Mouse (Mus musculus) erythroblast, embryonic 14.5 days (primary cell): ENCODE measurements at regions not wholly inside any gene's neighbourhood (a gene's known extent, or its start where the extent isn't known, plus 50 kb on each side); places are given as distances from the start of the nearest gene placed in this dataset.

Experiments used
- H3K27me3 ChIP-seq: 2 replicates; pipeline ENCODE4 v1.6.1; 2012; ENCODE audit warnings: inconsistent platforms; ENCODE audit not compliant: control insufficient read depth
- H3K36me3 ChIP-seq: 2 replicates; pipeline ENCODE4 v1.6.1; 2012; ENCODE audit warnings: mild to moderate bottlenecking, inconsistent platforms; ENCODE audit not compliant: control insufficient read depth
- H3K4me1 ChIP-seq: 2 replicates; pipeline ENCODE4 v1.6.1; 2012; ENCODE audit warnings: inconsistent platforms; ENCODE audit not compliant: control insufficient read depth
- H3K4me3 ChIP-seq: replicated peaks from 2 replicates; pipeline ENCODE3; 2012; ENCODE audit warnings: moderate library complexity, mild to moderate bottlenecking, inconsistent platforms
- H3K9me3 ChIP-seq: 2 replicates; pipeline ENCODE4 v1.6.1; 2012; ENCODE audit warnings: low read length, inconsistent platforms, mixed read lengths; ENCODE audit not compliant: control insufficient read depth
- GATA1 ChIP-seq: IDR thresholded peaks from 2 replicates; pipeline ENCODE4 v1.6.1; 2012; ENCODE audit warnings: low read length, inconsistent platforms, mixed read lengths
- TAL1 ChIP-seq: IDR thresholded peaks from 3 replicates; pipeline ENCODE4 v1.6.1; 2012; ENCODE audit warnings: low read length, inconsistent platforms, mixed read lengths

DNA sequence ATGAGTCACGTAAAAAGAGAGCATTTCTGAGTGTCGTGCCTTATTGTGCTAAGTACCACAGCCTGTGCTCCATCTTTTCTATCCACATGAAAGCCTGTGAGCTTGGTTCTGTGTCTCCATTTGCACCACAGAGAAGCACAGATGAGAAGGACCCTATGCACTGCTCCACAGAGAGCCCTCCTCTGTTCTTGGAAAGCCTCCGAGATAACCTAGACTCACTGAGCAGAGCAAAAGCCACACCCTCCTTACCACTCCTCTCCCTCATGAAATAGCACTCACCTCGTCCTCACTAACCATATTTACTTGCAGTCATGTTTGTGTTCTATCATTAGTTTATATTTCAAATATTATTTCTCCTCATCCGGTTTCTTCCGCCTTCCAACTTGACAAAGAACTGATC lies 150.5 kb upstream of the Jun start:
- TF ChIP-seq GATA1 (no peak), TAL1 (no peak)
- Histone ChIP-seq H3K4me3 (no peak overlapping the region), H3K9me3 (no peaks in the 10 kb centered on the region), H3K27me3 (no peaks in the 10 kb centered on the region), H3K36me3 (no peaks in the 10 kb centered on the region), H3K4me1 (peaks cover 4% of the 10 kb centered on the region)

DNA sequence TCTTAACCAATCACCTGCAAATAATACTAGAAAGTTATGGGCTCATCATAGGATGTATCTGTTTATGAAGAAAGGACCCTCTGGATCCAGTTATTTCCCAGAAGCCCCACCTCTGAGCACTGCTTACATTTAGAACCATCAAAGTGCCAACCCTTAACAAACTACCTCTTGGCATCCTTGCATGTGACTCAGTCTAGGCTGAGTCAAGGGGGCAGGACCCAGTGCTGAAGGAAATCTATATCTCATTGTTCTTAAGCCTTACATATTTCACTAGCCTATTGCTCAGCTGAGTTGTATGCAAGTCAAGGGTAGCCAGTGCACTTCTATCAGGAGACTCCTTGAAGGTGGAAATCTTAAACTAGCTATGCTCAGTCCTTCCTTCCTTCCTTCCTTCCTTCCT lies 151.6 kb upstream of the Jun start:
- H3K4me3 ChIP-seq, result no peak overlapping the region
- no peaks in the 10 kb centered on the region for H3K36me3 ChIP-seq
- H3K9me3 ChIP-seq, result no peaks in the 10 kb centered on the region
- no peak for TF ChIP-seq TAL1
- no peak for TF ChIP-seq GATA1
- no peaks in the 10 kb centered on the region for H3K27me3 ChIP-seq
- H3K4me1 ChIP-seq, result peaks cover 4% of the 10 kb centered on the region

DNA sequence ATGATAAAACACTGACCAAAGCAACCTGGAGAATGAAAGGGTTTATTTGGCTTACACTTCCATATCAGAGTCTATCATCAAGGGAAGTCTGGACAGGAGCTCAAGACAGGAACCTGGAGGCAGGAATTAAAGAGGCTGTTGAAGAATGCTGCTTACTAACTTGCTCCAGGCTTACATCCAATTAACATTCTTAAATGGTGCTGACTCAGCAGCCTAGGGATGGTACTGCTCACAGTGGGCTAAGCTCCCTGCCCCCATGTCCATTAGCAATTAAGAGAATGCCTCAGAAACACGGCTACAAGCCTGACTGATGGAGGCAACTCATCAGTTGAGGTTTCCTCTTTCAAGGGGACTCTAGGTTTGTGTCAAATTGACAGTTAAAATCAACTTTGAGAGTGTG lies 153.3 kb upstream of the Jun start:
- TF ChIP-seq GATA1 (no peak), TAL1 (no peak)
- Histone ChIP-seq H3K9me3 (no peaks in the 10 kb centered on the region), H3K36me3 (no peaks in the 10 kb centered on the region), H3K4me3 (no peak overlapping the region), H3K4me1 (peaks cover 4% of the 10 kb centered on the region), H3K27me3 (no peaks in the 10 kb centered on the region)

DNA sequence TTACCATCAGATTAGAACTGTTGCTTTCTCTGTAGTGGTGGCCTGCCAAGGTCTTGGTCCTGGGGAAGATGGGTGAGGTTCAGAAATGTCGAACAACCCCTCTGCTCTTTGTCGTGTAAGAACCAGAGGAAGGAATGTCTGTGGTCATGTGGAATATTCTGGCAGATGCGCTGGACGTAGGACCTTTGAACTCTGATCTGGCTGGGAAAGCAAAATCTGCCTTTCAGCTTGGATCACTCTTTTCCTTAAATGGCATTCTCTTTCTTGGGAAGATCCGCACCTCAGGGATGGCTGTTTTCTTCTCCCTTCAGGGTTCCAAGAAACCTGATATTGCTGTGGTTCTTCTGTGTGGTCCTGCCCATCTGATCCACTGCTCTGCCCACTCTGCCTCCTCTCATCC lies 155.8 kb upstream of the Jun start:
- Histone ChIP-seq H3K27me3 (no peaks in the 10 kb centered on the region), H3K4me1 (no peaks in the 10 kb centered on the region), H3K36me3 (no peaks in the 10 kb centered on the region), H3K4me3 (no peak overlapping the region), H3K9me3 (no peaks in the 10 kb centered on the region)
- no peak for TF ChIP-seq GATA1
- TF ChIP-seq TAL1, result no peak

DNA sequence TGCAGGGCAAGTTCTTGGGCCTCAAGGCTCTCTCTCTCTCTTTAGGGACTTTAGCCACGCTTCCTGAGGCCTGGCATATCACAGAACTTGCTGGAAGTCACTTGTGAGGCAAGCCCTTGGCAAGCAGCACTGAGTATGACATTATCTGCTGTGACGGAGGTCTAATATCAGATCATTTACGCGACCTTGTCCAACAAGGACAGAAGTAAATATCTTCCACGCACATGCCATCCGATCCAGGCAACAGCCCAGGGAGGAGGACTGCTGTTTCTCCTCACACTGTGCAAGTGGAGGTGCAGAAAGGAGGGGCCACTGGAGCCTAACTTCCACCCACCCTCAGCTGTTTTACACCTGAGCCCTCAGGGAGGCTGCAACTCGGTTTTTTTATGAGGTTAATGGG lies 156.8 kb upstream of the Jun start:
- Histone ChIP-seq H3K4me3 (no peak overlapping the region), H3K27me3 (no peaks in the 10 kb centered on the region)

DNA sequence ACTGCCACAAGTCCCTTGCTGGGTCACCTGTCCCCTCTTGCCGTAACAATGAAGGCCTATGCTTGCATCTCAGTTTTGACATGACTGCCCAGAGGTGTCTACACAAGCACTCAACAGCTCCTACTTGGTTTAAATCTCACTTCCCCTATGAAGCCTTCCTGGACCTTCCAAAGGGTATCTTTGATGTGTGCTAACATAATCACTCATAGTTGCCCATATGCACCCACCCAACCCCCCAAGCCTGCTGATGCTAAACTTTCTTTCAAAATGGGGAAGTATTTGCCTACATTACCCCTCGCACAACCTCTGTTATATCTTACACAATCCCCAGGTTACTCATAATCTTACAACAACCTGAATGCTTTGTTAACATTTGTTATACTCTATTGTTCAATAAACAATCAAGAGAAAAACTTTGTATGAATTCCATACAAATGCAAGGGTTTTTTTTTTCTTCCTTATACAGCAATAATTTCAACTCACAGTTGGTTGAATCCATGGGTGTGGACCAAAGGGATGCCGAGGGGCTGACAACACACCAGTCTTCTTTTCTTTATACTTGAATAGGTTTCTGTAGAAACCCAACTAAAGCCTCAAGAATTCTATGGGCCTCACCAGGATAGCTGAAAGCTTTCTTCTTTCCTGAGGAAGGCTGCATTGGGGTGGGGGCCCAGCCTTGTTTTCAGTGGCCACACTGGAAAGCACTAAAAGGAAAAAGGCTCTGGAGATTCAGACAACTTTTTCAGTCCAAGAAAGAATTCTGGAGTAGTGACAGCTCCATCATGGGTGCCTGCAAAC lies 157.5 kb upstream of the Jun start:
- H3K4me1 ChIP-seq, result no peaks in the 10 kb centered on the region
- TF ChIP-seq GATA1, result no peak
- no peak for TF ChIP-seq TAL1

More for the DNA sequence above, 156.8 kb upstream of the Jun start:
- Histone ChIP-seq H3K36me3 (no peaks in the 10 kb centered on the region), H3K4me1 (no peaks in the 10 kb centered on the region), H3K9me3 (no peaks in the 10 kb centered on the region)
- TF ChIP-seq TAL1, result no peak
- no peak for TF ChIP-seq GATA1

DNA sequence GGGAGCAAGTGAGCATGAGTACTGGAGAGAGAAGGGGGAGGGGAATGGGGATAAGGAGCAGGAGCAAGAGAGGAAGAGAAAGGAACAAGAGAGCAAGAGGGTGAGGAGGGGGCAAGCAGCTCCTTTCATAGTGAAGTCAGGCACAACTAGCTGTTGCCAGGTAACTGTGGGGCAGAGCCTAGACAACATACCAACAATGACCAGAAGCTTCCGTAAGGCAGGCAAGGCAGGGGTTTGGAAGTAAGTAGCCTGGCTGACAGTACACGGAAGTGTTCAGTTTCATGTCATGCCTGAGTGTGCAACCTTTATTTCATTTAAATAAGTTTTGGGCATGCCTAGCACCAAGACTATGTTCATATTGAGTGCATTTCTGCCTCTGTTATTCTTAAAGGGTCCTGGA lies 160.5 kb upstream of the Jun start:
- H3K4me1 ChIP-seq, result no peaks in the 10 kb centered on the region
- no peaks in the 10 kb centered on the region for H3K9me3 ChIP-seq
- H3K27me3 ChIP-seq, result no peaks in the 10 kb centered on the region
- no peak for TF ChIP-seq TAL1
- TF ChIP-seq GATA1, result no peak
- no peaks in the 10 kb centered on the region for H3K36me3 ChIP-seq
- H3K4me3 ChIP-seq, result no peak overlapping the region

More for the DNA sequence above, 157.5 kb upstream of the Jun start:
- H3K27me3 ChIP-seq, result no peaks in the 10 kb centered on the region
- no peak overlapping the region for H3K4me3 ChIP-seq
- H3K9me3 ChIP-seq, result no peaks in the 10 kb centered on the region
- no peaks in the 10 kb centered on the region for H3K36me3 ChIP-seq

DNA sequence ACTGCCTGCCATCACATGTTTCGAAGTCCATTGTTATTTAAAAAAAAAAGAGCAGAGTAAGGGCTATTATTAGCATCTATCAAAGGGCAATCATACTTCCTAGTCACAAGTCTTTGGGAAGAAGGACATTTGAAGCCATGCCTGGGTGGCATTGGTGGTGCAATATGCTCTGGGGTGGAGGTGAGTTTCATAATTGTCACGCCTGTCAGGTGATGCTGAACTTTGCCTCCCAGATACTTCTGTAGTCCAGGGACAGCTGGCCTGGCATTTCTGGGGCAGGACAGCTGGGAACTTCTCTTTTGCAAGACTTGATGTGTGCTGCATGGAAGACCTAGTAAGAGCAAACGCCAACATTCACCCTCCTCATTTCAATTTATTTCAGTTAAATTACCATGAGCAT lies 161.0 kb upstream of the Jun start:
- TF ChIP-seq TAL1 (no peak), GATA1 (no peak)
- no peaks in the 10 kb centered on the region for H3K36me3 ChIP-seq
- H3K4me1 ChIP-seq, result no peaks in the 10 kb centered on the region

DNA sequence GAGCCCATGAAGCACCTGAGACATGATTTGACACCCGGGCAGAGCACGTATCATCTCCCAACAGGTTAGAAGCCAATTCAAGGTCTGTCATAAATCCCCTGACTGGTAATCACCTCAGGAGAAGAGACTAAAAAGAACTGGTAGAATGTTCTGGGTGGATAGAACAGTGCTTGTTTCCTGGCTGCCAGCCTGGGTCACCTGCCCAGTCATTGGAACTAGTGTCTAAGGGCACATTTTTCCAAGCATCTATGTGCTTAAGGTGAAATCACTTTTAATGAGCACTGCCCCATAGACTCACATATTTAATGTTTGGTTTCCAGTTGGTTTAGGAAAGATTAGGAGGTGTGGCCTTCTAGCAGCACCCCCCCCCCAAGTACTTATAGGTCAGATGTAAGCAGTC lies 162.0 kb upstream of the Jun start:
- Histone ChIP-seq H3K4me3 (no peak overlapping the region), H3K27me3 (no peaks in the 10 kb centered on the region), H3K36me3 (no peaks in the 10 kb centered on the region), H3K9me3 (no peaks in the 10 kb centered on the region), H3K4me1 (no peaks in the 10 kb centered on the region)
- no peak for TF ChIP-seq GATA1
- no peak for TF ChIP-seq TAL1

More for the DNA sequence above, 161.0 kb upstream of the Jun start:
- H3K9me3 ChIP-seq, result no peaks in the 10 kb centered on the region
- no peaks in the 10 kb centered on the region for H3K27me3 ChIP-seq
- no peak overlapping the region for H3K4me3 ChIP-seq

DNA sequence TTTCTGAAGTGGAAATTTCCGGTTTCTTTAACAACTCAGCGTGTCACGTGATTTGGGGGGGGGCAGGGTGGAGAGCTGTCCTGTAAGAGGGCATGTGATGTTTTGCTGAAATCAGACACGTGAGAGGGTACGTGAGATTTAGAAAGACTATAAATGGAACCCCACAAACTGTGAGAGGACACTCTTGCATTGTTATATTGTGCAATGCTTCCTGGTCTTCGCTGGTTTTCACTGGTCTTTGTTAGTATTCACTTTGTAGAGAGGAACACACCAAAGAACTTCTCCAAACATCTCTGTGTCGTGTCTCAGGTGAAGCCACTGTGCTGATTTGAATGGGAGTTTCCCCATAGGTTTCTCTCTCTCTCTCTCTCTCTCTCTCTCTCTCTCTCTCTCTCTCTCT lies 163.2 kb upstream of the Jun start:
- Histone ChIP-seq H3K4me1 (no peaks in the 10 kb centered on the region), H3K4me3 (no peak overlapping the region), H3K9me3 (no peaks in the 10 kb centered on the region), H3K36me3 (no peaks in the 10 kb centered on the region), H3K27me3 (no peaks in the 10 kb centered on the region)
- TF ChIP-seq TAL1 (no peak), GATA1 (no peak)
